Mouse (Mus musculus) left cerebral cortex, adult 9 months (tissue): Measurements from ENCODE around the gene Cnfn.
A peak's percentile ranks its signal among the peaks of the same experiment; 100 is the strongest.

Source experiments
- DNase-seq, 2 experiments: peaks; one replicate each; pipeline ENCODE4 v3.0.0; 2022; ENCODE audit warnings: low spot score in 2 of 2

Gene Cnfn

GRCm38 (mm10) chr7:25390054-25390770 is 20.7 kb upstream of the Cnfn start:
- DNase-seq, result no peak

DNA sequence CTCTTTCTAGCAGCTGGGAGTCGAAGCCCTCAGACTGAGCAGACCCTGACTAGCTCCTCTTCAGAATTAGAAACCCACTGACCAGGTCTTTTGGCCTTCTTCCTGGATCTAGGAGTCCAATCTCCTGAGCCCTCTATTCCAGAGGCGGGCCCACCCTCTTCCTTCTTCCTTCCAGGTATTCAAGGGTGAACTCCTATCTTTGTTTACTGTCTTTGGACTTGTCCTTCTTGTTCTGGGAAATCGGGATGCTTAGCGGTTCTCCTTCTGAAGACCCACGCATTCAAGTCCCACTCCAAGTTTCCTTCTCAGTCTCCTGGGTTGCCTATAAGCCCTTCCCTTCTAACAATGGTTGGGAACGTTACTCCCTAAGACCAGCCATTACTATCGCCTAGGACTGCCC is 19.4 kb upstream of the Cnfn start:
- no peak for DNase-seq

- DNase-seq, result no peak
Measured at GRCm38 (mm10) chr7:25387811-25388440, 18.4 kb upstream of the Cnfn start.

- DNase-seq, result no peak
Measured at GRCm38 (mm10) chr7:25385850-25386555, 16.5 kb upstream of the Cnfn start.

DNA sequence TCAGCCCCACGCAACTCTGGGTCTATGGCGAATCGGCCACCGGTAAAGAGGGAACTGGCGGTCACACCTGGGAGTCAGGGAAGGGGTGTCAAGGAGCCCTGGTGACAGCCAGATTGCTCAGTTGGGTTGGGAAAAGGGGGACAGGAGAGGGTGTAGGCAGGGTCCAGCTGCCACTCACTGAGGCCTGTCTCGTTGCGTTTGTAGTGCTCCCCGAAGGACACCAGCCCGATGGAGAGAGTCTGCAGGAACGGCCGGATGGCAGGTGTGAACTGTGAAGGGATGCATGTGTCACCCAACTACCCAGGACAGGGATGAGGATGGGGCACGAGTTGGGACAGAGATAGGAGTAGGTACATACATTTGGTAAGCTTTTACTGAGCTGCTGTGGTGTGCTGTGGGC is 15.7 kb upstream of the Cnfn start:
- no peak for DNase-seq

DNA sequence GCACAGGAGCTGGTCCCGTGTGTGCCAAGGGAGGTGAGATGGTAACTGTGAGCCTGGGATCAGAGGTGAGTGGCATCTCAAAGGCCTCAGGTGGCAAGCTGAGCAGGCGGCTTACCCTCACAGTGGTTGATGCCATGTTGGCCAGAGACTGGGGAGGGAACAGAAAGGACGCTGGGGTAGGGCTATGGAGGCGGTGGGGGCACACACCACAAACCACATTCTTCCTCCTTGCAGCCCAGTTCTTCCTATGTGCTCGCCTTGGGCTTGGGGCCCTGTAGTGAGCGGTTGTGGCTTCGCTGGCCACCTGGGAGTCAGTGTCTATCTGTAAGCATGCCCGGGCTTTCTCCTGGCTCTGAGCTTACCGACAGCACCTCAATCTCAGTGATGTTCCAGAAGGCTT is 15.3 kb upstream of the Cnfn start:
- no peak for DNase-seq

- no peak for DNase-seq
Measured at GRCm38 (mm10) chr7:25384318-25384717, 14.8 kb upstream of the Cnfn start.

DNA sequence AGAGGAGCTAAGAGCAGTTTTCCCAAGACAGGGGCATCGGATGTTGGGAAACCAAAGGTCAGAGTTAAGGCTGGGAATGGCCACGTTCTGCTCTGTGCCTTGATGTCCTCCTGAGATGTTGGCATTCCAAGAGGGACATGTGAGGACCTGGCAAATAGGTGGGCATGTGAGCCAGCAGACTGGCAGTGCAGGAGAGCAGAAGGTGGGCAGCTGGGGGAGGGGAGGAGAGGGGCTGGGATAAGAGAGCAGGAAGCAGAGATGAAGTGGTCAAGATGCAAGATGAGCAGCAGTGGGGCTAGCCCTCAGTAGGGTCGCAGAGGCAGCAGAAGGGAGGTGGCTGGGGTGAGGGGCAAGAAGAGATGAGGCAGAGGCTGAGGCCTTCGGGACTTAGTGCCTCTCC is 14.4 kb upstream of the Cnfn start:
- DNase-seq, result no peak

DNA sequence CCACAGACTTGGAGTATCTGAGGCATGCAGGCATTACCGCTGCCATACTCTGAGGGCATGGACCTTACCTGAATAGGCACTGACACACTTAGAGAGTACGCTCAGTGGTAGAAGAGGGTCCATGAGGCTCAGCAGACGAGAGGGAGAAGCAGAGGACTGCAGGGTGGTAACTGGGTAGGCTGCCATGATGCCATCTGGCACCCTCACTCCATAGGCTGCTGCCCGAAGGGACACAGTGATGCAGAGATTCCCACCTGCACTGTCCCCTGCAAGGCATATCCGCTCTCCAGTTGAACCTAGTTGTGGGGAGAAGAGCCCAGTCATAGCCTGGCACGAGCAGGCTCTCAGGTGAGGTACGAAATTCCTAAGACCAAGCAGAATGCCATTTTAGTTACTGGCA is 13.9 kb upstream of the Cnfn start:
- DNase-seq, result no peak

GRCm38 (mm10) chr7:25382541-25382940 is 13.0 kb upstream of the Cnfn start:
- no peak for DNase-seq

DNA sequence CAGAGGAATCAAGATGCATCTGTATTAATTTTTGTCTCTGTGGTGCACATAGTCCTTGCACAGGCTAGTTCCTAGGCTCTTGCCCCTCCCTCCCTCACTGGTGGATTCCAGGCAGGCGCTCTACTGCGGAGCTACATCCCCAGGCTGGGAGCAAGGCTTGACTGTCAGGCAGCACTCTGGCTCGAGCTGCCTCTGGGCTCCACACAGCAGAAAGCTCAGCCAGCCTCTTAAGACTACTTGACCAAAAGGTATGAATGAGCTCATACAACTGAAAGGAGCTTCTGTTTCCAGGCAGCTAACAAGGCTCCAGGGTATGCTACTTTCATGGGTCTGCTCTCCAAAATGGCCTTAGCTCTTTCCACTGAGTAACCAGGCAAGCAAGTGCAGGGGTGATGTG is 11.8 kb upstream of the Cnfn start:
- DNase-seq, result no peak

GRCm38 (mm10) chr7:25380392-25381283 is 11.1 kb upstream of the Cnfn start:
- no peak for DNase-seq

GRCm38 (mm10) chr7:25379551-25380351 is 10.2 kb upstream of the Cnfn start:
- peak in 1 of 2 experiments; percentile 44 for DNase-seq

DNA sequence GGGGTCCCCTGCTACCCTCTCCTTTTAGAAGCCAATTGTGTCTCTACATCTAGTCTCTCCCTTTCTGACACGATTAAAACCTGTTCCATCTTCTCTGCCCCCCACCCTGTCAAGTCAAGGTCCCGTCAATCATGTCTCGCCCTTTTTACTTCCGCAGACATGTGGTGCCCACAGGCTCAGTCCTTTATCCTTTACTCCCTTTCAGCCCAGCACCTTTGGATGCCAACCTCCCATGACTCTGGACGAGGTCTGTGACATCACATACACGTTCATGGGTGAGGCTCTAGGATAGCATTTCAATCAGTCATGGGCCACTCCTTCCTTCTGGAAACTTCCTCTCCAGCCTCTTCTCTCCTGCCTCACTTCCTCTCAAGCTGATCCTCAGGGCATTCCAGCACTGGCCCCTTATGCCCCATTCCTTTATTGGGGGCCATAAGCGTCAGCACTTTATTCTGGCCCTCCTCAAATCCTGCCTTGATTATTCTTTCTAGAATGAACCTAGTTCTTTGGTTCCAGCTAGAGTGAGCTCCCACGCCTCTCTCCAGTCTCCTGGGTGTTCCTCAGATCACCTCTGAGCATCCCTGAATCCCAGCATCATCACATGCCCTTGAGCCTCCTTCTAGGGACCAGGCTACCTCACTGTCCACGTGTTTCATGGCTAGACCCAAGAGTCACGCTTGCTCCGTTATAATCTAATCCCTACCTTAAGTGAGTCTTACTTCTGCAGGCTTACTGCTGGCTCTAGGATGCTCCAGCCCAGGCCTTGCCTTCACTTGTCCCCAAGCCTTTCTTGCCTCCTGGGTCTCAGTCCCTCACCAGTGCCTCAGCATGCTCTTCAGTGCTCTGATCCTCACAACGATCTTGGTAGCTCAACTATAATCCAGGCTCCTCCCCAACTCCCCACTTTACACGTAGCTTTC is 8.9 kb upstream of the Cnfn start:
- no peak for DNase-seq

DNA sequence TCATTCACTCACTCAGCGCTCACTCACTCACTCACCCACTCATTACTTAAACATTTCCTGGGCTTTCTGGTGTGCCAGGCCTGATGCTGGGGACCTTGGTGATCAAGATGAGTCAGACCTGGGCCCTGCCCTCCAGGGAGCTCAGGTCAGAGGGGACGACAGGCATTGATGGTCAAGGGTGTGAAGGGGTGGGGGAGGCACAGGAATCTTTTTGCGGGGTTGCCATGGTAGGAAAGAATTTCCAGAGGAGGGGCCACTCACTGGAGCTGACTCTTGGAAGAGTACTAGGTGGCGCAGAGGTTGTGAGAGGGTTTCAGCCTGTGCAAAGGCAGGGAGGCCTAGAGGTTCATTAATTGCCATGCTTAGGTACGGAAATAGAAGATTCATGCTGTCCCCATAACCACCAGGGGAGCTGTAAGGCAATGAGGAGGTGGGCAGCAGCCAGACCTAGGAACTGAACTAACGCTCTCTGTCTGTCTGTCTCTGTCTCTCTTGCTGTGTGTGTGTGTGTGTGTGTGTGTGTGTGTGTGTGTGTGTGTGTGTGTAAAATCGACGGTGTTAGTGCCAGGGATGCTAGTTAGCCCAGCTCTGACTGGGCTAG is 7.7 kb upstream of the Cnfn start:
- DNase-seq, result no peak

DNA sequence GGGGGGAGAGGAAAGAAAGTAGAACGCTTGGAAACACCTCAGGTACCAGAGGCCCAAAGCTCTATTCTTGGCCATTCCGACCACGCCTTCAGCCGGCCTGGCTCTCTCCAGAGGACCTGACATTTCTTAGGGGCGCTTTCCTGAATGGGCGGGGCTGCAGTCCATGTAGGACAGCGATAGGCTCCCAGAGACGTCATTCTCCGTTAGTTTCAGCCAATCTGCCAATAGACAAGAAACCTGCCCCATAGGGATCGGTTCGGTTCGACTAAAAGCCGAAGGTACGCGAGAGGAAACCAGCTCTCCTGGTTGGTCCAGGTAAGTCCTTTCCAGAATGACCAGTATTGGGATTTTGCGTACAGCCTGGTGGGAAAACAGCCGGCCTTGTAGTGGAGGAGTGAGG is 7.0 kb upstream of the Cnfn start:
- DNase-seq, result peak; percentile 80 to 96

- no peak for DNase-seq
Measured at GRCm38 (mm10) chr7:25372441-25372840, 2.9 kb upstream of the Cnfn start.

DNA sequence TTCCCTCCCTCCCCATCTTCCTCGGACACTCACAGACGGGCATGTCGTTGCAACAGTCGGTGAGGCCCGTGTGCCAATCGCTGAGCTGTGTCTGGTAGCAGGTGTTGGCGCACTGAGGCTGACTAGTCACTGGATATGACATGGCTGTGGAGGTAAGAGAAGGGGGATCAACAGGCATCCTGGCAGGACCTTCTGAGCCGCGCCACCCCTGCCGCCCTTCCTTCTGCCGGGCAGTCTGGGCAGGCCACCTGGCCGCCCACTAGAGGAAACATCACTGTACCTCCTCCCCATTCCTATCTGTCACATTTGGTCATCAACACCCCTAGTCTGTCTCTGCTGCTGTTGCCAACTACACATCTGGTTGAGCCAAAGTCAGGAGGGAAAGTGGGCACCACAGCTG is 1.2 kb downstream of the Cnfn start:
- DNase-seq, result no peak

DNA sequence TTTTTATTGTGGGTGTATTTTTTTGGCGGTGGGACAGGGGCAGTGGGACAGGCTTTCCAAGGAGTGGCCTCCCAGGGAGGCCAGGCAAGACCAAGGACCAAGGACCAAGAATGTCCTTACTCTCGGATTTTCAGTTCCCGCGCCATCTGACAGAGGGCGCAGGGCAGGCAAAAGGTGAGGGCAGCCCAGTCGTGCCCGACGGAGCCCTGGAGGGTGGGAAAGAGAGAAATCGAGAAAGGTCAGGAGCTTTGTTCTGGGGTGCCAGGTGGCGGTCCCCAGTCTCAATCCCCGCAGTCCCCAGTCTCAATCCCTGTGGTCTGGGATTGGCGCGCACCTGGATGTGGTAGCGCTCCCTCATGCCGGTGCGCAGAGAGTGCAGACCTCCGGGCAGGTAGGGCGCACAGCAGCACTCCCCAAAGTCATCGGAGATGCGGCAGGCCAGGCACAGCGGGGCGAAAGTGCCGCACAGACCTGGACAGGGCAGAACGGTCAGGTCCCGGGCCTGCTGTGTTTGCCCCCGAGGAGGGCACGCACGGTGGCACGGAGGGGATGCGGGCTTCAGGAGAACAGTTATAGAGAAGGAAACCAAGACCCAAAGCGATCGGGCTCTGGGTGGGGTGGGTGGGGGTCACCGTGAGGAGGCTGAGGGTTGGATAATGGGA is 1.8 kb downstream of the Cnfn start:
- DNase-seq, result no peak
